Mouse (Mus musculus): ENCODE results near the gene Eno3. TPM values are rescaled to one million over a fixed set of nuclear protein-coding genes. Genes with fewer than 3 reads are reported as not detected.

The Eno3 gene
- total RNA-seq, 1 experiment from 2014 or later = 14.9 TPM

DNA sequence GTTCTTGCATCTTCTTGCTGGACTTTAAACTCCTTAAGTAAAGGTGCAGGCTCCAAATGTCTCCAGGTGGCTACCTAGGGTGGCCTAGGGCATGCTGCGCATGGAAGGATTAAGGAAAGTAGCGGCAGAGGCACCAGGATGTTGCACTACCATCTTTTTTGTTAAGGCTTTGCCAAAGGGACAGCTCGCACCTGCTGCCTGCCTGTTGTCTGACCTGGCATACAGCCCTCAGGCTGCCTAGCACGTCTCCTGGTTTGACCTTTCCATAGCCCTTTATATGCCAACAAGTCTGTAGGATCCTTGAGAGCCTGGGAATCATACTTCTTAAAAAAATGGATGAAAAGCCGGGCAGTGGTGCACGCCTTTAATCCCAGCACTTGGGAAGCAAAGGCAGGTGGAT lies 14.0 kb upstream of the Eno3 start:
- no peak for DNase-seq

- DNase-seq = no peak
Measured at GRCm38 (mm10) chr11:70644564-70645103, 12.4 kb upstream of the Eno3 start.

GRCm38 (mm10) chr11:70645461-70646258 lies 11.3 kb upstream of the Eno3 start:
- no peak for DNase-seq

GRCm38 (mm10) chr11:70646259-70646555 lies 10.8 kb upstream of the Eno3 start:
- DNase-seq = no peak

GRCm38 (mm10) chr11:70646691-70647650 lies 10.0 kb upstream of the Eno3 start, which contains the start of the genes Rnf167 and Slc25a11:
Gene Rnf167 (plus strand): TSS chr11:70647235.
Gene Slc25a11 (minus strand): TSS chr11:70647479.
- DNase-seq = peak; percentile 98

DNA sequence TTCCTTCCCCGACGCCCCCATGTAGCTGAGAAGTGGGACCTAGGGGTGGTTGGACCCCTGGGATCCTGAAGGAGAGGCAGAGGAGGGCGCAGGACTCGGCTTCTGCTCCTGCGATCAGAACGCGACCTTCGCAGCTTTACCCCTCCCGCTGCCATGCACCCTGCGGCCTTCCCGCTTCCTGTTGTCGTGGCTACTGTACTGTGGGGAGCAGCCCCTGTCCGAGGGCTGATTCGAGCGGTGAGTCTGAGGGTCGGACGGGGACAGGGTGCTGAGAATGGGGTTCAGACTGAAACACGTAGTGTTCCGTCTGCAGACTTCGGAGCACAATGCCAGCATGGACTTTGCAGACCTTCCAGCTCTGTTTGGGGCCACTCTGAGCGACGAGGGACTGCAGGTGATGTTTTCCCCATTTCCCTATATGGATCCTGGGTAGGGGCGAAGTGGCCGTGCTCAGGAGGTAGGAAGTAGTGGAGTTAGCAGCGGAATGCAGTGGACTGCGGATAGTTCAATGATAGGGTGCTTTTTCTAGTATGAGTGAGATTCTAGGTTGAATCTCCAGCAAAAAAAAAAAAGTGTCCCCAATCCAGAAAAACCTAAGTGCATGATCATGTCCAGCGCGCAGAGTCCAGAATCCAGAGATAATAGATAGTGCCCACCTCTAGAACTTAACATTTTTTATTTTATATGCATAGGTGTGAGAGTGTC lies 9.1 kb upstream of the Eno3 start:
- peak; percentile 64 for DNase-seq

- no peak for DNase-seq
Measured at GRCm38 (mm10) chr11:70648512-70648911, 8.5 kb upstream of the Eno3 start.

- DNase-seq = no peak
Measured at GRCm38 (mm10) chr11:70649185-70649734, 7.7 kb upstream of the Eno3 start.

GRCm38 (mm10) chr11:70650322-70651175 lies 6.5 kb upstream of the Eno3 start:
- DNase-seq = peak; percentile 26

DNA sequence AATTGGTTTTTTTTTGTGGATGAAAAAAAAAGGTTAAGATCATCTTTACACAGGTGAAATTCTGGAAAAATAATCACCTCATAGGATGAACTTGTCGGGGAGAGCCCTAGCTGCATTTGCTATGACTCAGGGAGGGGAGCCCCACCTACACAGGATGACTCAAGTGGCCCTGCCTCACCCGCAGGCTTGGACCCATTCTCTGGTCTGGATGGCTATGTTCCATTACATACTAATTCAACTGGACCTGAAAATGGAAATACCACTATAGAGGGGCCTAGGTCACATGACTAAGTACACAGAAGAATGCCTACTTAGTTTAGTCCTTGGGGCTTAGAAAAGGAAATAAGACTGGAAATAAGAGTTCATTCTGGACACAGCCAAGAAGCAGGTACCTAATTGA lies 5.6 kb upstream of the Eno3 start:
- DNase-seq = peak; percentile 63

- peak; percentile 59 for DNase-seq
Measured at GRCm38 (mm10) chr11:70652029-70652883, 4.7 kb upstream of the Eno3 start.

DNA sequence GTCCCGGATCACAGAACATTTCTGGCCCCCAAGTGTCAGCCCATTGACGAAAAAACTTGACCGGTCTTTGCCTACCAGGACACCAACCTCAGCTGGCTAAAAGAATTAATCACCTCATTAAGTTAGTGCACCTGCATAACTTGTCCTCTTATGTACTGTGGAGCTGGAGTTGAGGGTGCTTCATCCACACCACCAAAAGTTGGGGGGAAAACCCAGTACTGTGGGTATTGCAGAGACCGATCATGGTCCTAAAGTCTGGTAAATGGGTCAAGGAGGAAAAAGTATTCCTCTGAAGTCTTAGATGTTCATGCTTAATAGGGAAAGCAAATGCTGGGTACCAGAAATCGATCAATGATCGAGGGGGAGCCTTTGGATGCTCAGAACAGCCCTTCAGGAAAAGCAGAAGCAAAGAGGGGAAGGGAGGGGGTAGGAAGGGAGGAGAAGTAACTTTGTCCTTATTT lies 4.1 kb upstream of the Eno3 start:
- DNase-seq = no peak

- peak; percentile 85 for DNase-seq
Measured at GRCm38 (mm10) chr11:70653345-70654197, 3.4 kb upstream of the Eno3 start.

GRCm38 (mm10) chr11:70654198-70654922 lies 2.6 kb upstream of the Eno3 start, which contains the start of gene Pfn1:
Gene Pfn1 (minus strand): TSS chr11:70654644.
- peak; percentile 90 for DNase-seq

- peak; percentile 94 for DNase-seq
Measured at GRCm38 (mm10) chr11:70654923-70655570, 2.0 kb upstream of the Eno3 start.

- peak; percentile 79 for DNase-seq
Measured at GRCm38 (mm10) chr11:70655571-70656455, 1.2 kb upstream of the Eno3 start.
